Mouse (Mus musculus) ES-E14 (cell line): ENCODE results near the gene Cryzl1. TPM values are rescaled to one million over a fixed set of nuclear protein-coding genes. Genes with fewer than 3 reads are reported as not detected.

Source experiments
- DNase-seq: peaks from one replicate; pipeline ENCODE4 v3.0.0-alpha.2; 2013; ENCODE audit warnings: low read depth, low spot score
- H3K27ac ChIP-seq: 2 replicates; pipeline ENCODE4 v1.5.1; 2012; ENCODE audit warnings: low read depth, mild to moderate bottlenecking, low read length, moderate library complexity, mixed read lengths; ENCODE audit not compliant: poor library complexity, insufficient read depth, severe bottlenecking
- H3K36me3 ChIP-seq: 2 replicates; pipeline ENCODE4 v1.6.1; 2012; ENCODE audit warnings: mild to moderate bottlenecking, low read length, moderate library complexity, mixed read lengths; ENCODE audit not compliant: control insufficient read depth, poor library complexity, insufficient read depth, severe bottlenecking
- H3K4me1 ChIP-seq, 2 experiments: fragments of 150-350 bp in 1 of 2; sonication (generic) in 1 of 2; 2 replicates each; pipeline ENCODE4 v1.6.1; 2012; ENCODE audit warnings: low read length in 2 of 2, mild to moderate bottlenecking in 1 of 2, mixed read lengths in 1 of 2; ENCODE audit not compliant: control insufficient read depth in 2 of 2, insufficient read depth in 2 of 2, poor library complexity in 1 of 2
- H3K4me3 ChIP-seq, 2 experiments: fragments of 150-350 bp in 1 of 2; sonication (generic) in 1 of 2; 2 replicates each; pipeline ENCODE4 v1.5.1; 2012; ENCODE audit warnings: low read length in 2 of 2, low read depth in 1 of 2, mild to moderate bottlenecking in 1 of 2, mixed read lengths in 1 of 2; ENCODE audit not compliant: insufficient read depth in 1 of 2, poor library complexity in 1 of 2, severe bottlenecking in 1 of 2
- H3K9ac ChIP-seq: 2 replicates; pipeline ENCODE4 v1.6.1; 2012; ENCODE audit warnings: low read depth, mild to moderate bottlenecking, low read length, mixed read lengths; ENCODE audit not compliant: poor library complexity, insufficient read depth, severe bottlenecking
- H3K9me3 ChIP-seq: fragments of 150-350 bp; sonication (generic); 2 replicates; pipeline ENCODE4 v1.6.1; 2012; ENCODE audit warnings: low read depth, mild to moderate bottlenecking, low read length; ENCODE audit not compliant: control insufficient read depth, insufficient read depth
- CHD2 ChIP-seq: IDR thresholded peaks from 2 replicates; pipeline ENCODE4 v1.6.1; 2014; ENCODE audit warnings: mild to moderate bottlenecking, low read depth, low read length, inconsistent platforms
- HCFC1 ChIP-seq: IDR thresholded peaks from 2 replicates; pipeline ENCODE4 v1.6.1; 2012; ENCODE audit warnings: low read length, inconsistent platforms, borderline replicate concordance; ENCODE audit not compliant: insufficient read depth
- MAFK ChIP-seq: IDR thresholded peaks from 2 replicates; pipeline ENCODE4 v1.6.1; 2014; ENCODE audit warnings: mild to moderate bottlenecking, low read depth, low read length, inconsistent platforms; ENCODE audit not compliant: insufficient read depth
- ZC3H11A ChIP-seq: IDR thresholded peaks from 2 replicates; pipeline ENCODE4 v1.6.1; 2012; ENCODE audit warnings: low read depth, mild to moderate bottlenecking, inconsistent platforms, low read length, borderline replicate concordance
- ZNF384 ChIP-seq: IDR thresholded peaks from 2 replicates; pipeline ENCODE4 v1.6.1; 2012; ENCODE audit warnings: low read depth, low read length, inconsistent platforms
- in situ Hi-C, 2 experiments: fragments of 600-800 bp; cut with MboI; formaldehyde crosslinking; loops; one replicate each; pipeline ENCODE4 v1.15.1; 2025; ENCODE audit warnings: low sequenced_read_pairs in 2 of 2, inconsistent platforms in 1 of 2; ENCODE audit not compliant: unreplicated experiment in 2 of 2
- total RNA-seq: library from RNA; depleted of rRNA; stranded (reverse); fragments of 300-350 nt; gene quantifications from 2 replicates; pipeline ENCODE4 v1.2.3, GENCODE M21; 2012; rRNA removed

Gene Cryzl1
- total RNA-seq, 1 experiment, result 19.0 TPM

DNA sequence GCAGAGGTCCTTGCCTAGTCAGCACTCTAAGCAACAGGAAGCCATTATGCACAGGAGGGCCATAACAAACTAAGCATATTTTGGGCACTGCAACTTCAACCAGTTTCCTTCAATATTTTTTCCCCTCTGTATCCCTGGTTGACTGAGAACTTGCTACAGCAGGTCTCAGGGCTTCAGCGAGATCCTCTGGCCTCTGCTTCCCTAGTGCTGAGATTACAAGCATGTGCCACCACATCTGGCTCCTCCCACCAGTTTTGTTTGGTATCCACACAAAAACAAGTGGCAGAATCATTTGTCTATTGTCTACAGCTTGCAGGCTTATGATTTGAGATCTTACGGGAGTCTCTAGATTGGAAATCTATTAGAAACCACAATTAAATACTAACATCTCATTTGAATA, 83.9 kb downstream of the Cryzl1 start:
- TF ChIP-seq ZNF384 (no peak), HCFC1 (no peak), ZC3H11A (no peak), CHD2 (no peak), MAFK (no peak)

DNA sequence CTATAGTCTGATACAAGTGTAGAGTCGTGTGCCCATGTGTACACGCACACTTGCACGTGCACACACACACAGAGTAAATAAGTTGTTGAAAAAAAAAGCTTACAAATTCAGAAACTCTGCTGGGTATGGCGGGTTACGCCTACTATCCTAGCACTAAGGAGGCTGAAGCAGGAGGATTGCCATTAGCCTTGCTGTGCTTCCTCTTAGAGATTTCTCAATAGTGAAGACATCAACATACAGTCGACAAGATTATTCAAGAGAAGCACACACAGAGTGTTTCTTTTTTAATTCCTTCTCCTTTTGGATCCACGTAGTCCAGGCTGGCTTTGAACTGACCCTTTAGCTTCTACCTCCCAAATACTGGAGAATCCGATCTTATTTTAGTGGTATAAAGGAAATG, 88.6 kb downstream of the Cryzl1 start:
- Histone ChIP-seq H3K9ac (no peak overlapping the region), H3K4me1 (peaks cover 0 to 2% of the 10 kb centered on the region in 2 experiments; a peak in 1 of 4 replicates), H3K27ac (no peak overlapping the region), H3K9me3 (no peaks in the 10 kb centered on the region), H3K4me3 (no peak overlapping the region), H3K36me3 (peaks cover 68% of the 10 kb centered on the region)
- in situ Hi-C loops, result no loop called here
- no peak for TF ChIP-seq HCFC1
- TF ChIP-seq ZNF384, result no peak
- no peak for TF ChIP-seq MAFK
- no peak for TF ChIP-seq ZC3H11A
- no peak for TF ChIP-seq CHD2
- no peak for DNase-seq

More for the DNA sequence above, 83.9 kb downstream of the Cryzl1 start:
- Histone ChIP-seq H3K36me3 (peaks cover 30% of the 10 kb centered on the region), H3K9me3 (no peaks in the 10 kb centered on the region), H3K9ac (peak overlapping the region; percentile 47; the same call in 1 of the 2 replicates), H3K4me1 (peaks cover 2 to 3% of the 10 kb centered on the region in 2 experiments; a peak in 2 of 4 replicates), H3K4me3 (peak overlapping the region in 1 of 2 experiments; percentile 46; a peak in 2 of 4 replicates), H3K27ac (no peak overlapping the region)
- in situ Hi-C loops, result no loop called here
- DNase-seq, result no peak

DNA sequence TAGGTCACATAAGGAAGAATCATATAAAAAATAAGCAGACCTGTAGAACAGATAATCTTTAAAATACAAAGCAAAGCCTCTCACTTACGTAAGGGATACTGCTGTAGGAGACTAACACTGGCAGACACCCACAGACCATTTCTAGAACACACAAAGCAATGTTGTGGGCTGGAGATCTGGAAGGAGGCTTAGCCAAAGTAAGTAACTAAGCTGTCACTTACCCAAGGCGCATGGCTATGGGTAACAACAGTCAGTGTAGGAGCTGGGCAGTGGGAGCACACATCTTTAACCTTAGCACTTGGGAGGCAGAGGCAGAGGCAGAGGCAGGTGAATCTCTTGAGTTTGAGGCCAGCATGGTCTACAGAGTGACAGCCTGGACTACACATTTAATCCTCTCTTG, 89.1 kb downstream of the Cryzl1 start:
- Histone ChIP-seq H3K9ac (no peak overlapping the region), H3K36me3 (peaks cover 69% of the 10 kb centered on the region), H3K4me1 (no peaks in the 10 kb centered on the region; a peak in 1 of 4 replicates), H3K9me3 (no peaks in the 10 kb centered on the region), H3K27ac (no peak overlapping the region), H3K4me3 (no peak overlapping the region)
- in situ Hi-C loops, result no loop called here
- no peak for TF ChIP-seq ZC3H11A
- TF ChIP-seq HCFC1, result no peak
- TF ChIP-seq MAFK, result no peak
- no peak for TF ChIP-seq ZNF384
- TF ChIP-seq CHD2, result no peak
- DNase-seq, result no peak

Other genes starting within 250 kb of the Cryzl1 start
- gene Ifnar1, start 243.7 kb downstream of the Cryzl1 start, total RNA-seq, result 42.2 and 56.2 TPM in 2 replicates
- gene Ifngr2, start 181.9 kb downstream of the Cryzl1 start, total RNA-seq, result 7.0 and 8.8 TPM in 2 replicates
- gene Tmem50b, start 131.2 kb downstream of the Cryzl1 start, total RNA-seq, result 11.8 and 14.1 TPM in 2 replicates
- gene Dnajc28, start 109.9 kb downstream of the Cryzl1 start, total RNA-seq, result 1.6 and 1.7 TPM in 2 replicates
- gene Gart, start 82.0 kb downstream of the Cryzl1 start, total RNA-seq, result 399 and 435 TPM in 2 replicates
- gene Son, start 81.5 kb downstream of the Cryzl1 start, total RNA-seq, result 172 and 181 TPM in 2 replicates
- 35.6 and 38.8 TPM in 2 replicates for gene Donson, start 40.2 kb downstream of the Cryzl1 start, total RNA-seq
- 28.6 and 35.8 TPM in 2 replicates for gene Itsn1, start 306 bp upstream of the Cryzl1 start, total RNA-seq